Mouse (Mus musculus): ENCODE data around the gene Rbm46. TPM values are rescaled to one million over a fixed set of nuclear protein-coding genes. Genes with fewer than 3 reads are reported as not detected.

Gene Rbm46
- 1.0 and 1.4 TPM in 2 replicates for total RNA-seq (2014; rRNA removed)
- polyA plus RNA-seq (2015; fragmentation: Nextera tagmentation; extraction: Ambion mirVana) = 0.96 and 1.6 TPM in 2 replicates

DNA sequence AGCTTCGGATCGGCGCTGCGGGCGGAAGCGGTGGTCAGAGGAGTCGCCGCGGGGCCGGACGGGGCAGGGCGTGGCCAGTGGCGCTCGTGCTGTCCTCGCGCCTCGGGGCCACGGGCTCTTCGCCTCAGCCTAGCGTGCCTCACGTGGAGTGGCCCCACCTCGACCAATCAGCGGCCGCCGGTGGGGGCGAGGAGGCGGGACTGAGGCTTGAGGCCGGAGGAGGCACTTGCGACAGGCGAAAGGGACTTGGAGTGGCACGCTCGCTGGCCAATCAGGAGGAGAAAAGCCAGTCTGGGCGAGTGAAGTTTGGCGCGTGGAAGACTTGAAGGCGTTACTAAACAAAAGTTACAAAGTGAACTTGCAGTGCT is at the start of gene Rbm46:
Rbm46 (minus strand) TSS at position 112 of the 368 bp plus-strand sequence.
- peak within 1 kb of the TSS; percentile 29 for H3K4me3 ChIP-seq (ENCODE audit: low read depth, low read length)
- peaks cover 18% of the 10 kb centered on the region; the same call in 1 of the 2 replicates for H3K27me3 ChIP-seq (ENCODE audit: insufficient read depth, low read length)
- peak; percentile 96 for ATAC-seq
- no peaks in the 10 kb centered on the region for H3K4me1 ChIP-seq (ENCODE audit: insufficient read depth)
- 27% methylated on average over 36 of the region's 36 CpGs for WGBS
- H3K9ac ChIP-seq = peak within 1 kb of the TSS; percentile 14; the same call in 1 of the 2 replicates
- peaks cover 3% of the 10 kb centered on the region; the same call in 1 of the 2 replicates for H3K9me3 ChIP-seq (ENCODE audit: low read length)
- peak within 1 kb of the TSS; percentile 57 for H3K4me2 ChIP-seq (ENCODE audit: low read depth)
- peak; percentile 83 for DNase-seq
- no peak within 1 kb of the TSS for H3K27ac ChIP-seq (ENCODE audit: low read depth, low read length)
- H3K36me3 ChIP-seq (ENCODE audit: insufficient read depth) = no peaks in the 10 kb centered on the region
- no peak for TF ChIP-seq CTCF (IDR thresholded peaks at IDR 0.05; ENCODE audit: low read depth)

DNA sequence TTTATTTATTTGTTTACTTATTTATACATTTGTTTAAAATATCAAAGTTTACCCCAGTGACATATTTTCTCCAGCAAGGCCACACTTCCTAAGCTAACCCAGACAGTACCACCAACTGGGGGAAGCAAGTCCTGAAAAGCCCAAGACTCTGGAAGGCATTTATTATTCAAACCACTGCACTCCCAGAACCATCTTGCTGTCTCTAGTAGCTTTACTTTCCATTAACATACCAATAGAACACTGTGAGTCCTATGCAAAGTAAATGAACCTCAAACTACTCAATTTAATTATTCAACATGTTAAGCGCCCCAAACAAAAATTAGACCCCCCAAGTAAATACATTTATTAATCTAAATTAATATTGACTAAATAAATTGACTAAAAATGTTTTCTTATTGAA is 39.3 kb upstream of the Rbm46 start:
- Histone ChIP-seq H3K27ac (ENCODE audit: low read depth, low read length) (no peak overlapping the region), H3K36me3 (ENCODE audit: insufficient read depth) (no peaks in the 10 kb centered on the region)
- no peak for TF ChIP-seq CTCF (IDR thresholded peaks at IDR 0.05; ENCODE audit: low read depth)

DNA sequence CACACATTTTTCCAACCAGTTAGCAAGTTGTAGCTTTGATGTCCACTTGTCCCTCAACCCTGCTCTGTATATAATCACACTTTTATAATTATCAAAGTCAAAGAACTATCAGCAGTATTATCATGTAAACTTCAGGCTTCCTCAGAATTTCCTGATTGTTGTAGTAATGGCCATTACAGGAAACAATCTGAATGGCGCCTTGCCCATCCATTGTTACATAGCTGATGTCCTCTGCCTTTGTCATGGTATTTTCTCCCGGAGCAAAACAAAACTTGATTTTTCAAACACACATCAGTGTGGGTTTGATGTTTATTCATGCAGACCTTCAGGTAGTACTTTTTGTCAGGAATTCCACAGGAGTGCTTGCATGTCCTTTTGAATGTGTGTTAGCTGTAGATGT is 32.4 kb upstream of the Rbm46 start:
- ATAC-seq (no peak), DNase-seq (no peak)
- Histone ChIP-seq H3K27me3 (ENCODE audit: insufficient read depth, low read length) (no peaks in the 10 kb centered on the region), H3K9me3 (ENCODE audit: low read length) (no peaks in the 10 kb centered on the region), H3K9ac (no peak overlapping the region), H3K4me1 (ENCODE audit: insufficient read depth) (0 out of 2 replicates have a peak, but pooled peaks cover 9% of the 10 kb centered on the region), H3K4me3 (ENCODE audit: low read depth, low read length) (no peak overlapping the region), H3K4me2 (ENCODE audit: low read depth) (no peak overlapping the region), H3K36me3 (ENCODE audit: insufficient read depth) (no peaks in the 10 kb centered on the region), H3K27ac (ENCODE audit: low read depth, low read length) (no peak overlapping the region)
- TF ChIP-seq CTCF (IDR thresholded peaks at IDR 0.05; ENCODE audit: low read depth) = no peak
- WGBS = 90% methylated on average over 2 of the region's 2 CpGs

More for the DNA sequence above, 39.3 kb upstream of the Rbm46 start:
- Histone ChIP-seq H3K4me1 (ENCODE audit: insufficient read depth) (no peaks in the 10 kb centered on the region), H3K9ac (no peak overlapping the region), H3K9me3 (ENCODE audit: low read length) (no peaks in the 10 kb centered on the region), H3K27me3 (ENCODE audit: insufficient read depth, low read length) (no peaks in the 10 kb centered on the region), H3K4me2 (ENCODE audit: low read depth) (no peak overlapping the region), H3K4me3 (ENCODE audit: low read depth, low read length) (no peak overlapping the region)
- DNase-seq (no peak), ATAC-seq (no peak)
- 6% methylated on average over 1 of the region's 1 CpGs for WGBS

DNA sequence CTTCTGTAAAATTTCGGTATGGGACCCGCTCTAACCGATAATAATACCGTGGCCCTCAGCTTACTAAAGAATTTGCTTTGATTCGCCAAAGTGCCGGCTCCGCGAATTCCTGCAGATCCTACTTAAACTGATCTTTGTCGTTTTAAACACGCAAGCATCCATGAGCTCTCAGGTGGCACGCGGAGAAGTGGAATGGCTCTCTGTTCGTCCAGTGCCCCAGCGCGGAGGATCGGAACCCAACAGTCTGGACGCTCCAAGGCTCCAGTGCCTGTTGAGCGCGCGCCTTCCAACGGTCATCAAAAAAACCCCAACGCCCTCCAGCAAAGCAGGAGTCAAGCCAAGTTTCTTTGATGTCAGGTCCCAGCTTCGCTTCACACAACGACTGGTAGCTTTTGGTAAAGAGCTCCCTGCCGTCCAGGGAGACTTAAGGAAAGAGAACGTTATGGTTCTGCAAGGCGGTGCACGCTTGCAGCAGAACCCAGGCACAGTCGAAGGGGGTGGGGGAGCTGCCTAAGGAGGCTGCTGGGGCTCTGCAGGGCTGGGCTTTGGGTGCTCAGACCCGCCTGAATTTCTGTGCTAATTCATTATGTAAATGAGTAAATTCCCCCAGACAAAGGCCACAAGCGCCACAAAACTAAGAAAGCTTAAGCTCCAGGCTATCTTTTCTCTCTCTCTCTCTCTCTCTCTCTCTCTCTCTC is 28.1 kb upstream of the Rbm46 start:
- peaks cover 5% of the 10 kb centered on the region for H3K27me3 ChIP-seq (ENCODE audit: insufficient read depth, low read length)
- H3K4me2 ChIP-seq (ENCODE audit: low read depth) = peak overlapping the region; percentile 93
- H3K9ac ChIP-seq = peak overlapping the region; percentile 46
- 0 out of 2 replicates have a peak, but pooled peaks cover 11% of the 10 kb centered on the region for H3K4me1 ChIP-seq (ENCODE audit: insufficient read depth)
- no peak for TF ChIP-seq CTCF (IDR thresholded peaks at IDR 0.05; ENCODE audit: low read depth)
- peak overlapping the region; percentile 52 for H3K4me3 ChIP-seq (ENCODE audit: low read depth, low read length)
- H3K9me3 ChIP-seq (ENCODE audit: low read length) = no peaks in the 10 kb centered on the region
- peak; percentile 47 for ATAC-seq
- H3K27ac ChIP-seq (ENCODE audit: low read depth, low read length) = no peak overlapping the region
- DNase-seq = peak; percentile 33
- H3K36me3 ChIP-seq (ENCODE audit: insufficient read depth) = no peaks in the 10 kb centered on the region
- WGBS = under 1% methylated on average over 31 of the region's 31 CpGs

DNA sequence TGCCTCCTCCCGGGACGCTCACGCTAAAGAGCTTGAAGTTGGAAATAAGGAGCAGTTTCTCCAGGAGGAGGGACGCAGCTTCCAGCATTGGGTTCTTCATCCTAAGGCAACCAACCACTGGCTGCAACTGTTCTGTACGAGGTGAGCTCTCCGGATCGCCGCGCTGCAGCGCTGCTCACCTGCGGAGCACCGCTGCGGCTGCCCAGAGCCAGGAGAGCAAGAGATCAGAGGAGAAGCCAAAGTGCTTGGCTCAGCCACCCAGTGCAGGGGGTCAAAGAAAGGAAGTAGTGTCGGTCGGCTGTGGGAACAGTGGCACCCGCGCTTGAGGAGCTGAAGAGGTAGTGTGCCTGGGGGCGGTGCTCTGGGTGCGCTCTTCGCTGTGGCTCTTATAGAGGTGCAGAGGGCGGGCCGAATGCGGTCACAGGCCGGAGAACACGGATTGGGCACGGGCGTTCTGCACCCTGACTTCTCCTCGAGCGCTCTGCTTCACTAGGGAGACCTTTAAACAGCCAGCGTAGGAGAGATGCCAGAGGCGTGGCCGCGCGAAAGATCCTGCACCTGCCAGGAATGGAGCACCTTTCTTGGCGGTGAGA is 27.4 kb upstream of the Rbm46 start, which contains the start of gene Lrat:
Lrat (minus strand) TSS at position 361 of the 593 bp plus-strand sequence.
- TF ChIP-seq CTCF (IDR thresholded peaks at IDR 0.05; ENCODE audit: low read depth) = no peak
- no peak within 1 kb of the TSS for H3K27ac ChIP-seq (ENCODE audit: low read depth, low read length)
- H3K27me3 ChIP-seq (ENCODE audit: insufficient read depth, low read length) = peaks cover 5% of the 10 kb centered on the region
- DNase-seq (peak; percentile 17), ATAC-seq (peak; percentile 55)
- H3K36me3 ChIP-seq (ENCODE audit: insufficient read depth) = no peaks in the 10 kb centered on the region
- 0 out of 2 replicates have a peak, but pooled peaks cover 11% of the 10 kb centered on the region for H3K4me1 ChIP-seq (ENCODE audit: insufficient read depth)
- no peaks in the 10 kb centered on the region for H3K9me3 ChIP-seq (ENCODE audit: low read length)
- H3K4me2 ChIP-seq (ENCODE audit: low read depth) = peak within 1 kb of the TSS; percentile 93
- WGBS = under 1% methylated on average over 35 of the region's 35 CpGs
- H3K9ac ChIP-seq = peak within 1 kb of the TSS; percentile 46
- peak within 1 kb of the TSS; percentile 52 for H3K4me3 ChIP-seq (ENCODE audit: low read depth, low read length)

DNA sequence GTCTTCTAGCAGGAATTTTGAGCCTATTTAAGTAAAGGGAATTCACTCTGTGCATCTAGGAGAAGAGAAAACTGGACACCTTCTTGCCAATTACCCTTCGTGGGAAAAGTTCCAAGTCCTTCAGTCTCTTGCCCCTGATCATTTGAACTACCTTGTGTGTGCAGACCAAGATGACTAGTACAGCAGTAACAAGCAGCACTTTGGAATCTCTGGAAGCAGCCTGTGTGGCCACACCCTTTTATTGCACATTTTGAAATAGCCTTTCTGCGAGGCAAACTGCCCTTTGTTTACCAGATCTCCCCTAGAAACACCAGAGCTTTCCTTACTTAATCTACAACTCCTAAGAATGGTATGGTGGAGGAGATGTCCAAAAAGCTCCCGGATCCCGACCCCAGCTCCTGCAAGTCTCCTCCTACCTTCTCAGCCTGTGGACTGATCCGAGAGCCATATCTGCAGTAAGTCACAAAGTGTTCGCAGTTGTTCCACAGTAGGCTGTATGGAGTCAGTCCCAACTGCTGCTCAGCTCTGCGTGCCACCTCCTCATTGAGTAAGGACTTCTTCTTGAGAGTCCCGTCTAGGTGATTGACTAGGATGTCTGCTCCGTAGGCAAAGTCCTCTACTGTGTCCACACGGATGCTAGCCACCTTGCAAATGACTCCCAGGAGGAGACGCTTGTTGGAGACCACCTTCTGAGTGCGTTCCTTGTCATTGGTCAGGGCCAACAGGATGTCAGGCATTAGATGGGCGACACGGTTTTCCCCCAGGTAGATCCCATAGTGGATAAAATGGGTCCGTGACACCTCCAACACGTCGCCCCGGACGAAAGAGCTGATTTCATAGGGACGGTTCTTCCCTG is 26.7 kb upstream of the Rbm46 start:
- Histone ChIP-seq H3K4me1 (ENCODE audit: insufficient read depth) (0 out of 2 replicates have a peak, but pooled peaks cover 11% of the 10 kb centered on the region), H3K4me2 (ENCODE audit: low read depth) (peak overlapping the region; percentile 93), H3K27ac (ENCODE audit: low read depth, low read length) (no peak overlapping the region), H3K9me3 (ENCODE audit: low read length) (no peaks in the 10 kb centered on the region), H3K36me3 (ENCODE audit: insufficient read depth) (no peaks in the 10 kb centered on the region), H3K4me3 (ENCODE audit: low read depth, low read length) (peak overlapping the region; percentile 52), H3K9ac (no peak overlapping the region), H3K27me3 (ENCODE audit: insufficient read depth, low read length) (peaks cover 5% of the 10 kb centered on the region)
- no peak for ATAC-seq
- no peak for TF ChIP-seq CTCF (IDR thresholded peaks at IDR 0.05; ENCODE audit: low read depth)
- 22% methylated on average over 20 of the region's 20 CpGs for WGBS
- DNase-seq = peak; percentile 3

All from forebrain, postnatal 0 days (tissue).